Mouse (Mus musculus) spleen, adult 2 months (tissue): ENCODE data around the gene Ip6k2. TPM values are rescaled to one million over a fixed set of nuclear protein-coding genes. Genes with fewer than 3 reads are reported as not detected.
A peak's percentile ranks its signal among the peaks of the same experiment; 100 is the strongest.

ENCODE experiments used
- DNase-seq, 2 experiments: peaks; one replicate each; pipeline versions ENCODE4 v3.0.0 to v3.0.0-alpha.2; 2012 to 2021; ENCODE audit warnings: low spot score in 2 of 2, low read depth in 1 of 2
- H3K27ac ChIP-seq: fragments of 200-500 bp; 2 replicates; pipeline ENCODE4 v1.5.1; 2012; ENCODE audit warnings: low read length, inconsistent platforms; ENCODE audit not compliant: insufficient read depth
- H3K27me3 ChIP-seq: fragments of 200-500 bp; 2 replicates; pipeline ENCODE4 v1.6.1; 2012; ENCODE audit warnings: mild to moderate bottlenecking, moderate library complexity, low read length, inconsistent platforms; ENCODE audit not compliant: control insufficient read depth, insufficient read depth
- H3K36me3 ChIP-seq: fragments of 200-500 bp; 2 replicates; pipeline ENCODE4 v1.6.1; 2012; ENCODE audit warnings: mild to moderate bottlenecking, low read length, inconsistent platforms; ENCODE audit not compliant: control insufficient read depth, insufficient read depth
- H3K4me1 ChIP-seq: fragments of 200-500 bp; 2 replicates; pipeline ENCODE4 v1.6.1; 2011; ENCODE audit warnings: inconsistent platforms; ENCODE audit not compliant: control insufficient read depth, insufficient read depth, insufficient read length
- H3K4me3 ChIP-seq: fragments of 200-500 bp; 2 replicates; pipeline ENCODE4 v1.5.1; 2011; ENCODE audit warnings: mild to moderate bottlenecking, inconsistent platforms; ENCODE audit not compliant: insufficient read depth, insufficient read length; ENCODE audit errors: extremely low read depth
- CTCF ChIP-seq: fragments of 200-500 bp; IDR thresholded peaks from 2 replicates; pipeline ENCODE4 v1.5.1; 2011; ENCODE audit warnings: mild to moderate bottlenecking, inconsistent platforms; ENCODE audit not compliant: insufficient read depth, insufficient read length, insufficient replicate concordance; ENCODE audit errors: extremely low read depth
- POLR2A ChIP-seq: fragments of 200-500 bp; IDR thresholded peaks from 2 replicates; pipeline ENCODE4 v1.6.1; 2011; ENCODE audit warnings: low read depth, low read length, inconsistent platforms
- WGBS: fragments of 180-500 bp; shearing (Covaris S2); methylation state at CpG from one replicate; pipeline ENCODE4 v1.1.7; 2018; 5-methylcytosine and 5-hydroxymethylcytosine counted together
- polyA plus RNA-seq: library from polyadenylated mRNA; depleted of rRNA; stranded (reverse); fragments of >200 nt; gene quantifications from 2 replicates; pipeline ENCODE4 v1.2.3, GENCODE M21; 2012

The Ip6k2 gene
- polyA plus RNA-seq, 1 experiment, result 35.9 TPM

GRCm38 (mm10) chr9:108748600-108749183, 34.9 kb upstream of the Ip6k2 start:
- Histone ChIP-seq H3K36me3 (peaks cover 4% of the 10 kb centered on the region; the same call in 1 of the 2 replicates), H3K4me1 (no peaks in the 10 kb centered on the region), H3K27me3 (no peaks in the 10 kb centered on the region), H3K27ac (no peak overlapping the region), H3K4me3 (no peak overlapping the region)
- DNase-seq, result no peak
- WGBS, result 86% methylated on average over 11 of the region's 11 CpGs
- TF ChIP-seq POLR2A, result no peak
- TF ChIP-seq CTCF, result no peak

GRCm38 (mm10) chr9:108750616-108751015, 33.0 kb upstream of the Ip6k2 start:
- H3K4me3 ChIP-seq, result no peak overlapping the region
- no peaks in the 10 kb centered on the region for H3K27me3 ChIP-seq
- WGBS, result 91% methylated on average over 11 of the region's 11 CpGs
- TF ChIP-seq CTCF, result no peak
- TF ChIP-seq POLR2A, result no peak
- no peak for DNase-seq
- no peaks in the 10 kb centered on the region for H3K4me1 ChIP-seq
- H3K36me3 ChIP-seq, result 0 out of 2 replicates have a peak, but pooled peaks cover 2% of the 10 kb centered on the region
- H3K27ac ChIP-seq, result no peak overlapping the region

DNA sequence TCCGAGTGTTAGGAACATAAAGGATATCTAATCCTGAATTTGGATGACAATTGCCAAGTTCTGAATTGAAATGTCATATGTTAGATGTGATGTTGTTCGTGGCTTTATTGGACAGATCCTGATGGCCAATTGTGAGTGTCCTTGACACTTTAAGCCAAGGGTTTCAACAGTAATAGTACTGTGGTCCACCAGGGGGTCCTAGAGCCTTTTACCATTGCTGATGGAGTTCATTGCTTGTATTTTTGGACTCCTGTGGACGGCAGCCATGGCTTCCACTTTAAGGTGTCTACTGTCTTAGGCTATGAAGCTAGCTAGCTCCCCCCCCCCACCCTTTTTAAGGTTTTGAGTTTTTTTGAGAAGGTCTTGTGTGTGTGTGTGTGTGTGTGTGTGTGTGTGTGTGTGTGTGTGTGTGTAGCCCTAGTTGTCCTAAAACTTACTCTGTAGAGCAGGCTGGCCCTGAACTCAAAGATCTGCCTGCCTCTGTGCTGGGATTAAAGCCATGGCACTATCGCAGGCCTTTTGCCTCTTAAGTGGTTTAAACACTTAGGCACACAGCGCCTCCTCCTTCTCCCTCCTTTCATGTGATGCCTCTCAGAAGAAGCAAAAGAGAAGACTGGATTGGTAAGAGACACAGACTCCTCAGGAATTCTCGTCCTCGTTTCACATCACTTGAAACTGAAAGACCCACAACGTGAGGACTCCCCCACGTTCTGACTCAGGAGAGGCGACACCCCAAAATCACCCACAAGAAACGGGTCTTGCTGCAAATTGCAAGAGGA, 31.3 kb upstream of the Ip6k2 start:
- no peak overlapping the region for H3K4me3 ChIP-seq
- no peaks in the 10 kb centered on the region for H3K36me3 ChIP-seq
- no peak overlapping the region for H3K27ac ChIP-seq
- TF ChIP-seq CTCF (no peak), POLR2A (no peak)
- DNase-seq, result no peak
- H3K4me1 ChIP-seq, result no peaks in the 10 kb centered on the region
- WGBS, result 83% methylated on average over 11 of the region's 11 CpGs
- H3K27me3 ChIP-seq, result no peaks in the 10 kb centered on the region

DNA sequence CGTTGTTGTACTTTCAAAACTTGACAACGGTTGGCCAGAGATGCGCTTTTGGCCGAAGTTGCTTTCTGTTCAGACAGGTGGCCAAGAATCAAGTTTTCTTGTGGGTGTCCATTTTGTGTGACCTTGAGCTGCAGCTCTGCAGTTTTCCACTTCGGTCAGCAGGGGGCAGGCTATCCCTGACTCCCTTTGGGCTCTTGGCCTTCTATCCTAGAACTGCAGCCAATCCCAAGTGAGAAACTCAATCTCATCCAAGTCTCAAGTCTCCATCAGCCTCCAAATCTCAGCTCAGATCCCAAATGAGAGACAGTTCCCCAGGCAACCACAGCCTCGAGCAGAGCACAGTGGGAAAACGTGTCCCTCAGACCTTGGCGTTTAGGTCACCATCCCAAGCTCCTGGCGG, 30.3 kb upstream of the Ip6k2 start:
- Histone ChIP-seq H3K4me1 (no peaks in the 10 kb centered on the region), H3K27me3 (no peaks in the 10 kb centered on the region), H3K27ac (no peak overlapping the region), H3K4me3 (no peak overlapping the region), H3K36me3 (no peaks in the 10 kb centered on the region)
- peak; percentile 57; the same call in 1 of the 2 replicates for TF ChIP-seq CTCF
- no peak for TF ChIP-seq POLR2A
- 82% methylated on average over 9 of the region's 9 CpGs for WGBS
- peak in 1 of 2 experiments; percentile 12 for DNase-seq

DNA sequence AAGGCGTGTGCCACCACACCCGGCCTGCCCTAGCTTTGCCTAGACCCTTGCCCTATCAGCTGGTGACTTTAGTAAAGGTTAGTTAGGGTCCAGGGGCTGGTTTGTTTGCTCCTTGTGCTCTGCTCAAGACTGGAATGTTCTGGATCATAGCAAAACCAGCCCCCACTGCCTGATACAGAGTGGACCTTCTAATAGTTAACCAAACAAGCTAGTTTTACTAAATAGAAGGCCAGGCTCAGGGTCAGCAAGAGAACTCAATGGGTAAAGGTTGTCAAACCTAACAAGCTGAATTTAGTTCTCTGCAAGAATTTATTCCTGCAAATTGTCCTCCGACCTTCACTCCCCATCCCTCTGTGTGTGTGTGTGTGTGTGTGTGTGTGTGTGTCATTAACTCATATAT, 29.6 kb upstream of the Ip6k2 start:
- H3K27me3 ChIP-seq, result no peaks in the 10 kb centered on the region
- no peaks in the 10 kb centered on the region for H3K4me1 ChIP-seq
- DNase-seq, result no peak
- no peak for TF ChIP-seq POLR2A
- TF ChIP-seq CTCF, result no peak
- H3K4me3 ChIP-seq, result no peak overlapping the region
- no peak overlapping the region for H3K27ac ChIP-seq
- no peaks in the 10 kb centered on the region for H3K36me3 ChIP-seq
- WGBS, result 90% methylated on average over 3 of the region's 3 CpGs

DNA sequence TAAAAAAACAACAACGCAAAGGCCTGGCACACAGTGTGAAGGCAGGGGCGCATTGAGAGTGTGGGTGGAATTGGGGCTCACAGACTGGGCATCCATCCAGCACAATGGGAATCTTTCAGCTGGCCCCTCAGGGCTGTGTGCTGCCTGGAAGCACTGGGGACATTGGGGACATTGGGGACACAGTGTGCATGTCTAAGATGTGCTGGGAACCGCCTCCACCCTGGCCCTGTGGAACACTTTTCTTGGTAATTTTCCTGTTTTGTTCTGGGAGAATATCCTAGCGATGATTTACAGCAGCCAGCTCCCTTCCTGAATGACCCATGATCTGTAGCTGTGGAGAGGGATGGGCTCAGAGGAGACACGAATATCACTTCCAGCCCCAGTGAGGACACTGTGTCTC, 29.2 kb upstream of the Ip6k2 start:
- Histone ChIP-seq H3K27me3 (no peaks in the 10 kb centered on the region), H3K27ac (no peak overlapping the region), H3K36me3 (no peaks in the 10 kb centered on the region), H3K4me3 (no peak overlapping the region), H3K4me1 (no peaks in the 10 kb centered on the region)
- no peak for DNase-seq
- WGBS, result 89% methylated on average over 5 of the region's 5 CpGs
- TF ChIP-seq CTCF (no peak), POLR2A (no peak)

- Histone ChIP-seq H3K27ac (no peak overlapping the region), H3K36me3 (no peaks in the 10 kb centered on the region), H3K27me3 (no peaks in the 10 kb centered on the region), H3K4me1 (no peaks in the 10 kb centered on the region), H3K4me3 (no peak overlapping the region)
- TF ChIP-seq POLR2A (no peak), CTCF (no peak)
- no peak for DNase-seq
- 75% methylated on average over 6 of the region's 6 CpGs for WGBS
These were observed 26.2 kb upstream of the Ip6k2 start for GRCm38 (mm10) chr9:108757406-108757805.
